Mouse (Mus musculus): ENCODE data around the gene Igsf21. TPM values are rescaled to one million over a fixed set of nuclear protein-coding genes. Genes with fewer than 3 reads are reported as not detected.

The Igsf21 gene
- polyA plus RNA-seq, 1 experiment = 36.1 TPM

GRCm38 (mm10) chr4:140070331-140070652 lies 176.3 kb downstream of the Igsf21 start:
- DNase-seq (ENCODE audit: low read depth) = no peak
- no peak for TF ChIP-seq CTCF (IDR thresholded peaks at IDR 0.05; ENCODE audit: borderline replicate concordance, extremely low read depth, insufficient read depth, insufficient read length)
- TF ChIP-seq POLR2A (IDR thresholded peaks at IDR 0.05; ENCODE audit: borderline replicate concordance, extremely low read depth, insufficient read depth, insufficient read length, poor library complexity, severe bottlenecking) = no peak

DNA sequence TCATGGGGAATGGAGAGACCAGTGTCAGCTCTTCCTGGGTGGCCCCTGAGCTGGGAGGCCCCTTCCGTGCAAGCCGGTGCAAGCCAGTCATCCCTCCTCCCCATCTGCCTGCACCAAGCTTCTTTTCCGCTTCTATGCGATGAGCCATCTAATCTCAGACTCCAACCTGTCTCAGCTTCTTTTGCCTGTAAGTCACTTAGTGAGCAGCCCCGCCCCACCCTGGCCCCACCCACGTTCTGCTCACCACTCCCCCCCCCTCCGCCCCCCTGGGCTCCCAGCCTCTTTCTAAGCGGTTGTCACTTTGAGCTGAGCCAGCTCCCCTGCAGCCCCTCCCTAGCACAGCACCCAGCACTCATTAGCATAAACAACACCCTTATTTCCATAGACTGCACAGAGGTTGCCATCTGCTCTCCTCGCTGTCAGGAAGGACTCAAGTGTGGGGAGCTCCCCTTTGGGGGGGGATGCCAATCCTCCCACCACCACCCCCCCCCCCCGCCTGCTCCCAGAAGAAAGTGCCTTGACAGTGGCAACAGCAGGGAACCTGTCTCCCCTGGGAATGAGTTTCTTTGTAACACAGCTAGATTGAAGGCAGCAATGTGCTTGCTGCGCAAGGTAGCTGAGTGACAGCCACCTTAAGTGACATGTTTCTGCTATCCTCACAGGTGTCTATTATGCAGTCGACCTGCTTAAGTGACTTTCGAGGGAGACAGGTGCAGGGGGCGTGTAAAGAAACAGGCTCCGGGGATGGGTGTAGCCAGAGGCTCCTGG lies 176.8 kb downstream of the Igsf21 start:
- no peak for TF ChIP-seq POLR2A (IDR thresholded peaks at IDR 0.05; ENCODE audit: borderline replicate concordance, extremely low read depth, insufficient read depth, insufficient read length, poor library complexity, severe bottlenecking)
- TF ChIP-seq CTCF (IDR thresholded peaks at IDR 0.05; ENCODE audit: borderline replicate concordance, extremely low read depth, insufficient read depth, insufficient read length) = no peak
- peak; percentile 96 for DNase-seq (ENCODE audit: low read depth)

- TF ChIP-seq CTCF (IDR thresholded peaks at IDR 0.05; ENCODE audit: borderline replicate concordance, extremely low read depth, insufficient read depth, insufficient read length) = peak; percentile 38; the same call in 1 of the 2 replicates
- TF ChIP-seq POLR2A (IDR thresholded peaks at IDR 0.05; ENCODE audit: borderline replicate concordance, extremely low read depth, insufficient read depth, insufficient read length, poor library complexity, severe bottlenecking) = no peak
- no peak for DNase-seq (ENCODE audit: low read depth)
Measured at GRCm38 (mm10) chr4:140068468-140068867, 178.1 kb downstream of the Igsf21 start.

- no peak for TF ChIP-seq POLR2A (IDR thresholded peaks at IDR 0.05; ENCODE audit: borderline replicate concordance, extremely low read depth, insufficient read depth, insufficient read length, poor library complexity, severe bottlenecking)
- no peak for TF ChIP-seq CTCF (IDR thresholded peaks at IDR 0.05; ENCODE audit: borderline replicate concordance, extremely low read depth, insufficient read depth, insufficient read length)
- DNase-seq (ENCODE audit: low read depth) = no peak
Measured at GRCm38 (mm10) chr4:140066011-140066410, 180.6 kb downstream of the Igsf21 start.

GRCm38 (mm10) chr4:140063153-140063671 lies 183.4 kb downstream of the Igsf21 start:
- no peak for TF ChIP-seq POLR2A (IDR thresholded peaks at IDR 0.05; ENCODE audit: borderline replicate concordance, extremely low read depth, insufficient read depth, insufficient read length, poor library complexity, severe bottlenecking)
- no peak for TF ChIP-seq CTCF (IDR thresholded peaks at IDR 0.05; ENCODE audit: borderline replicate concordance, extremely low read depth, insufficient read depth, insufficient read length)
- DNase-seq (ENCODE audit: low read depth) = peak; percentile 46

DNA sequence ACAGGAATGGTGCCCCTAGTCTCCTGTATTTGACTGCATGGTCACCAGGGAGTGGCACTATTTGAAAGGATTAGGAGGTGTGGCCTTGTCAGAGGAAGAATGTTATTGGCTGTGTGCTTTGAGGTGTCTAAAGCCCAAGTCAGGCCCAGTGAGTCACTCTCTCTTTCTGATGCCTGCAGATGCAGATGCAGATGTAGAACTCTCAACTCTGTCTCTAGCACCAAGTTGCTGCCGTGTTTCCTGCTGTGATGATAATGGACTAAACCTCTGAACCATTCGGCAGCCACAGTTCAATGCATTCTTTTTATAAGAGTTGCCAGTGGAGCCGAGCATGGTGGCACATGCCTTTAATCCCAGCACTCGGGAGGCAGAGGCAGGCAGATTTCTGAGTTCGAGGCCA lies 186.3 kb downstream of the Igsf21 start:
- no peak for DNase-seq (ENCODE audit: low read depth)
- TF ChIP-seq CTCF (IDR thresholded peaks at IDR 0.05; ENCODE audit: borderline replicate concordance, extremely low read depth, insufficient read depth, insufficient read length) = no peak
- no peak for TF ChIP-seq POLR2A (IDR thresholded peaks at IDR 0.05; ENCODE audit: borderline replicate concordance, extremely low read depth, insufficient read depth, insufficient read length, poor library complexity, severe bottlenecking)

DNA sequence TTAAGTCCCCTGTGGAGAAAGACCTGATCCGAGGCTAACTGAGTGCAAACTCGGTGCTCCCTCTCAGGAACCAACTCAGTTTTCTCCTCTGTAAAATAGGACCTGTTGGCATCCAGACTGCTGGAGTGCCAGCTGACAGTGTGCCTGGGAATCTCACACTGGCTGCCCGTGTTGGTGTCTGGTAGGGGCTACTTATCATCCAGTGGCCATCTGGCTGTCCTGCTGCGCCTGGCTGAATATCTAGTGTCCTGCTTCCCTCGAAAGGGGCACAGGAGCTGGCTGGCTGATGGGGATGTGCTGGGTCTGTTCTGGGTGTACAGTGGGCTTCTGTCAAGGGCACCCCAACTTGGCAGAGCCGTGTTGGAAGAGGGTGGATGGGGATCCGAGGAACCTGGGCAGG lies 193.5 kb downstream of the Igsf21 start:
- DNase-seq (ENCODE audit: low read depth) = no peak
- TF ChIP-seq CTCF (IDR thresholded peaks at IDR 0.05; ENCODE audit: borderline replicate concordance, extremely low read depth, insufficient read depth, insufficient read length) = no peak
- TF ChIP-seq POLR2A (IDR thresholded peaks at IDR 0.05; ENCODE audit: borderline replicate concordance, extremely low read depth, insufficient read depth, insufficient read length, poor library complexity, severe bottlenecking) = no peak

DNA sequence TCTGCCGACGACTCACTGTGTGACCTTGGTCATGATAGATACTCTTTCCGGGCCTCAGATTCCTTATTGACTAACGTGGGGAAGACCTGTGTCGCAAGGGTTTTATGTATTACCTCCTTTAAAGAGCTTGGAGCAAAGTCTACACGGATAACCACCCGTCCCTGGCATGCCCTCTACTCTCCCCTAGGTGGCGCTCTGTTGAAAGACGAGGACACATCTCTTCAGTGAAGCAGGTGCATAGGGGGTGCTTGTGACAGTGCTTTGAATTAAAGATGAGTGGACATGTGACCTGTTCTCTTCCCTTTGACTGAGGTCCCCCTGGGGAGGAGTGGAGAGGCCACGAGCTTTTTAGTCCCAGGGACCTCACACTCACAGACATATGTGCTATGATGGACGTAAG lies 194.0 kb downstream of the Igsf21 start:
- TF ChIP-seq CTCF (IDR thresholded peaks at IDR 0.05; ENCODE audit: borderline replicate concordance, extremely low read depth, insufficient read depth, insufficient read length) (peak; percentile 61; the same call in 1 of the 2 replicates), POLR2A (IDR thresholded peaks at IDR 0.05; ENCODE audit: borderline replicate concordance, extremely low read depth, insufficient read depth, insufficient read length, poor library complexity, severe bottlenecking) (no peak)
- DNase-seq (ENCODE audit: low read depth) = no peak

DNA sequence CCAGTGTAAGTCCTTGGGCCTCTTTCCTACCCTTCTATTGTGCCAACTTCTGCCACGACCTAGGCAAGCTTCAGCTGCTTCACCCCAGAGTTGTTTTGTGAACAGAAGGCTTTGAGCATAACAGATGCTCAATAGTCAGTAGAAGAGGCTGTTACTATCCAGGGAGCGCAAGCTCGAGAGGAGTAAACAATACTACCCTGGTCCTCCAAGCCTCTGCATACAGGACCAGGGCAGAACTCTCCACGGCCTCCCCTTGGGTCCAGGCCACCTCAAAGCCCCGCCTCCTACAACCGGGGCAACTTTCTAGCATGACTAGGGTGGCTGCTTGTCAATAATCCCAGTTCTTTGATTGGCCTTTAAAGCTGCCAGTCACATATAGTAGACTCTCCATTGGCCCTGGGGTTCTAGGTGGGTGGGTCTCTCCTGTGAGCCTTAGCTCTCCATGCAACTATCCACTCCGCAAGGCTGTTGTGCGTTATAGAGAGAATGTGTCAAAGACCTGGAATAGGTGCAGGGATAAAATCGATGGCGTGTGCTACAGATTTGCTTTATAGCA lies 198.7 kb downstream of the Igsf21 start:
- TF ChIP-seq CTCF (IDR thresholded peaks at IDR 0.05; ENCODE audit: borderline replicate concordance, extremely low read depth, insufficient read depth, insufficient read length) = no peak
- no peak for TF ChIP-seq POLR2A (IDR thresholded peaks at IDR 0.05; ENCODE audit: borderline replicate concordance, extremely low read depth, insufficient read depth, insufficient read length, poor library complexity, severe bottlenecking)
- peak; percentile 77 for DNase-seq (ENCODE audit: low read depth)

GRCm38 (mm10) chr4:140043953-140044352 lies 202.6 kb downstream of the Igsf21 start:
- peak; percentile 59 for DNase-seq (ENCODE audit: low read depth)
- TF ChIP-seq POLR2A (IDR thresholded peaks at IDR 0.05; ENCODE audit: borderline replicate concordance, extremely low read depth, insufficient read depth, insufficient read length, poor library complexity, severe bottlenecking) (no peak), CTCF (IDR thresholded peaks at IDR 0.05; ENCODE audit: borderline replicate concordance, extremely low read depth, insufficient read depth, insufficient read length) (no peak)

DNA sequence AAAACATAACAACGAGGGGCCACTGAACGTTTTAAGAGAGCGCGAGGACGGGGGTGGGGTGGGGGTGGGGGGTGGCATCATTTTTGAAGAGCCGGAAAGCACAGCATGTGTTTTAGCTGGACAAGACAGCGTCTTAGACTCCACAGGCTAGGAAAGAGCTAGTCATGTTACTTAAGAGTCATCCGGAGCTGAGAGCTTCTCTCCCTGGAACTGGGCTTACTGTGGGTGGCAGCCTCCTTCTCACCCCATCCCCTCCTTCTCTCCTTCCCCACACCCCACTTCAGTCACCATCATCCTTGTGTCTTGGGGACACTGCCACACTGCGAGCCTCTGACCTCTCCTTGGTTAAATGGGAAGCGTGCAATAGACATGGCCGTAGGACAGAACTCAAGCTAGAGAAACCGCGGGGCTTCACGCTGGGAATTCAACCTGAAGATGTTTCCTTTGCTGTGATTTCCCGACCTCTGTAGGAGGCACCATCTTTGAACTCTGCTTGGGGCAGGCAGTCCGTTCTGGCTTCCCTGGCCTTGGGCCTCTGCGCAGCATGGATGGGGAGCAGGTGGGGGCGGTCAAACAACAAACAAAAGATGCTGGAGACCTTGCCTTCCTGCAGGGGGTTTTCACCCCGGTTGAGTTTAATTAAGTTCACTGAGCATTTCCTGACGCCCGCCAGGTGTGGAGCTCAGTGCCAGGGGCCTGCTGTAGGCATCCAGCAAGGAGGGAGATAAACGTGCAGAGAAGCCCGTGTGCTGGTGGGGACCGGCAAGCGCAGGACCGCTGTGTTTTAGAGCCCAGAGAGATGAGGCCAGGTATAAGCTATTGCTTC lies 207.8 kb downstream of the Igsf21 start:
- peak; percentile 48 for DNase-seq (ENCODE audit: low read depth)
- TF ChIP-seq CTCF (IDR thresholded peaks at IDR 0.05; ENCODE audit: borderline replicate concordance, extremely low read depth, insufficient read depth, insufficient read length) (no peak), POLR2A (IDR thresholded peaks at IDR 0.05; ENCODE audit: borderline replicate concordance, extremely low read depth, insufficient read depth, insufficient read length, poor library complexity, severe bottlenecking) (no peak)
